Mouse (Mus musculus): ENCODE measurements around the gene Slamf6. TPM values are rescaled to one million over a fixed set of nuclear protein-coding genes. Genes with fewer than 3 reads are reported as not detected.

Slamf6 gene
- polyA plus RNA-seq, 1 experiment from 2014 or later, result not detected

GRCm38 (mm10) chr1:171982740-171983139 lies 65.4 kb downstream of the Slamf6 start:
- H3K4me2 ChIP-seq (ENCODE audit: low read length), result no peak overlapping the region
- H3K27ac ChIP-seq (ENCODE audit: low read length), result no peak overlapping the region
- H3K4me3 ChIP-seq (ENCODE audit: low read depth, low read length), result no peak overlapping the region
- H3K27me3 ChIP-seq (ENCODE audit: control insufficient read depth, insufficient read depth, low read depth, low read length), result no peaks in the 10 kb centered on the region
- no peak overlapping the region for H3K9ac ChIP-seq (ENCODE audit: low read depth, low read length)
- no peaks in the 10 kb centered on the region for H3K36me3 ChIP-seq (ENCODE audit: control insufficient read depth, insufficient read depth, low read length)
- 79% methylated on average over 4 of the region's 4 CpGs for WGBS
- H3K4me1 ChIP-seq (ENCODE audit: control insufficient read depth, insufficient read depth, low read length), result no peaks in the 10 kb centered on the region
- H3K9me3 ChIP-seq (replicated peaks; ENCODE audit: control insufficient read depth, low read length, poor library complexity, severe bottlenecking), result no peaks in the 10 kb centered on the region
- ATAC-seq, result no peak

DNA sequence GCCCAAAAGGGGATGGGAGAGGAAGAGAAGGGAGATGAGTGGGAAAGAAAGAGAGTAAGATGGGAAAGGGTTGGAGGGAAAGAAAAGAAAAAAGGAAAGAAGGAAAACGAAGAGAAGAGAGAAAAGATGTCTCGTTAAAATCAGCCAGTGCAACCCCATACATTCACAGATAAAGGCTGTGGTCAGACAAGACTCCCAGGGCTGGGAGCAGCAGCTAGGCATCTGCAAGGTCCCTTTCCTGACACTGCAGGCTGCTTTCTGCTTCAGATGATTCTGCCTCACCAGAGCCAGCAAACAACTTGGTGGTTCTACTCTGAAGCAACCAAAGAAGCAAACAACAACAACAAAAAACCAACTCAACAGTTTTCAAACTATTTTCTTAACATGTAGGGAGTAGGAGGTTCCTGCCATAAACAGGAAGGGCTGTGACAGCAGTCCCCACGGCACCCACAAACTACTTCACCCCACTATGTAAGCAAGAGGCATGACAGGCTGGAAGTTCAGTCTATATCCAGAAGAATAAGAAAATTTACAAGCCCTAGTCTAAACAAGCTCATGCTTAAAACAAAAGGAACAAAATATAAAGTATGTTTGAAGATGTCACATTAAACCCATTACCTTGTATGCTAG lies 66.2 kb downstream of the Slamf6 start:
- Histone ChIP-seq H3K4me2 (ENCODE audit: low read length) (no peak overlapping the region), H3K27me3 (ENCODE audit: control insufficient read depth, insufficient read depth, low read depth, low read length) (no peaks in the 10 kb centered on the region), H3K27ac (ENCODE audit: low read length) (no peak overlapping the region), H3K4me1 (ENCODE audit: control insufficient read depth, insufficient read depth, low read length) (no peaks in the 10 kb centered on the region), H3K9me3 (replicated peaks; ENCODE audit: control insufficient read depth, low read length, poor library complexity, severe bottlenecking) (0 out of 2 replicates have a peak, but pooled peaks cover 2% of the 10 kb centered on the region), H3K9ac (ENCODE audit: low read depth, low read length) (no peak overlapping the region), H3K4me3 (ENCODE audit: low read depth, low read length) (no peak overlapping the region), H3K36me3 (ENCODE audit: control insufficient read depth, insufficient read depth, low read length) (no peaks in the 10 kb centered on the region)
- 86% methylated on average over 3 of the region's 3 CpGs for WGBS
- no peak for ATAC-seq

GRCm38 (mm10) chr1:171984121-171984520 lies 66.8 kb downstream of the Slamf6 start:
- H3K36me3 ChIP-seq (ENCODE audit: control insufficient read depth, insufficient read depth, low read length), result no peaks in the 10 kb centered on the region
- 100% methylated on average over 1 of the region's 1 CpGs for WGBS
- H3K9ac ChIP-seq (ENCODE audit: low read depth, low read length), result no peak overlapping the region
- H3K4me3 ChIP-seq (ENCODE audit: low read depth, low read length), result no peak overlapping the region
- H3K27ac ChIP-seq (ENCODE audit: low read length), result no peak overlapping the region
- H3K9me3 ChIP-seq (replicated peaks; ENCODE audit: control insufficient read depth, low read length, poor library complexity, severe bottlenecking), result 0 out of 2 replicates have a peak, but pooled peaks cover 2% of the 10 kb centered on the region
- no peaks in the 10 kb centered on the region for H3K27me3 ChIP-seq (ENCODE audit: control insufficient read depth, insufficient read depth, low read depth, low read length)
- H3K4me1 ChIP-seq (ENCODE audit: control insufficient read depth, insufficient read depth, low read length), result no peaks in the 10 kb centered on the region
- no peak overlapping the region for H3K4me2 ChIP-seq (ENCODE audit: low read length)
- no peak for ATAC-seq

DNA sequence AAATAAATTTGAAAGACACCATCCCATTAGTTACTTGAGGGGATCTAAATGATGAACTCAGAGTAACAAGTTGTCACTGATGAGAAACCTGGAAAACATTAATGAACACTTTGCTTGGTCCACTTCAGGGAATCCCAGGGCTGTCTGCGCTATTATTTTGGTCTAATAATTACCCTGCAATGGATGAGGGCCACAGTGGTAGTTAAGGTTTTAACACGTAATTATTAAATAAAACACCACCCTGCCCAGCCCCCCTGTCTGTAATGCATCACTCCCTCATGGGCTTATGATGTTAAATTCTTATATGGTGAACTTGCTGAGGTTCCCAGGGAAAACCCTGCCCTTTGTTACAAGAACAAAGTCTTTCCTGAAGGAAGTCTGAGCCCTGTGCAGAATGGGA lies 74.6 kb downstream of the Slamf6 start:
- H3K27me3 ChIP-seq (ENCODE audit: control insufficient read depth, insufficient read depth, low read depth, low read length), result no peaks in the 10 kb centered on the region
- 0 out of 2 replicates have a peak, but pooled peaks cover 2% of the 10 kb centered on the region for H3K9me3 ChIP-seq (replicated peaks; ENCODE audit: control insufficient read depth, low read length, poor library complexity, severe bottlenecking)
- H3K36me3 ChIP-seq (ENCODE audit: control insufficient read depth, insufficient read depth, low read length), result no peaks in the 10 kb centered on the region
- 82% methylated on average over 2 of the region's 2 CpGs for WGBS
- no peak overlapping the region for H3K27ac ChIP-seq (ENCODE audit: low read length)
- no peak for ATAC-seq
- H3K9ac ChIP-seq (ENCODE audit: low read depth, low read length), result no peak overlapping the region
- H3K4me2 ChIP-seq (ENCODE audit: low read length), result no peak overlapping the region
- H3K4me1 ChIP-seq (ENCODE audit: control insufficient read depth, insufficient read depth, low read length), result no peaks in the 10 kb centered on the region
- H3K4me3 ChIP-seq (ENCODE audit: low read depth, low read length), result no peak overlapping the region

DNA sequence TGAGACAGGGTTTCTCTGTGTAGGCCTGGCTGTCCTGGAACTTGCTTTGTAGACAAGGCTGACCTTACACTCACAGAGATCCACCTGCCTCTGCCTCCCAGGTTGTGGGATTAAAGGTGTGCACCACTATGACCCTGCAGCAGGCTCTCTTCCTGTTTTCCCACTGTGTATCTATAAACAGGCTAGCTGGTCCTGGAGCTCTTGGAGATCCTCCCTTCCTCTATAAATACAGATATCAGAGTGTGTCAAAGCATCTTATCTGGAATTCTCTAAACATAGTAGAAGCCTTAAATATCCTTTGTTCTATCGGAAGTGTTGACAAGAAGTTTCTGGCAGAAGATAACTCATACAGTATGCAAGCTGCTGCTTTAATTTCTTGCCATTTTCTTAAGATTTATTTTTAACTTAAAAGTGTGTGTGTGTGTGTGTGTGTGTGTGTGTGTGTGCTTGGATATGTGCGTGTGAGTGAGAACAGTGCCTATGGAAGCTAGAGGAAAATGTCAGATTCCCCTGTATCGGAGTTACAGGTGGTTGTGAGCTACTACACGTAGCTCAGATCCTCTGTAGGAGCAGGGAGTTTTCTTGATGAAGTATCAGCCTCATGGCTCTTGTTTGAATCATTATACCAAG lies 75.7 kb downstream of the Slamf6 start:
- H3K9me3 ChIP-seq (replicated peaks; ENCODE audit: control insufficient read depth, low read length, poor library complexity, severe bottlenecking), result 0 out of 2 replicates have a peak, but pooled peaks cover 2% of the 10 kb centered on the region
- 84% methylated on average over 4 of the region's 4 CpGs for WGBS

DNA sequence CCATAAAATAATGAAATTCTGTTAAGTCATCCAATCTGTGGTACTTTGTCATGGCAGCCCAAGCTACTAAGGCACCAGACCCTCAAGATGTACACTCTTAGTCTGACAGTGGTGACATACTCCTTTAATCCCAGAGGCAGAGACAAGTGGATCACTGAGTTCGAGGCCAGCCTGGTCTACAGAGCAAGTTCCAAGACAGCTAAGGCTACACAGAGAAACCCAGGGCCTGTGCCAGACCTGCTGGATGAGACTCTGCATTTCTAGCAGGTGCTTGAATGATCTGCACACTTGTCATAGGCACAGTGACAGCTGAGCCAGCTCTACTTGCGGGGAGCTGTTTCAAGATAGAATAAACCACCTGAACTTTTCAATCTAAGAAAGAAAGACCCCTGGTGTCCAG lies 77.2 kb downstream of the Slamf6 start:
- Histone ChIP-seq H3K4me2 (ENCODE audit: low read length) (no peak overlapping the region), H3K4me1 (ENCODE audit: control insufficient read depth, insufficient read depth, low read length) (no peaks in the 10 kb centered on the region), H3K9me3 (replicated peaks; ENCODE audit: control insufficient read depth, low read length, poor library complexity, severe bottlenecking) (no peaks in the 10 kb centered on the region), H3K27me3 (ENCODE audit: control insufficient read depth, insufficient read depth, low read depth, low read length) (no peaks in the 10 kb centered on the region), H3K27ac (ENCODE audit: low read length) (no peak overlapping the region), H3K9ac (ENCODE audit: low read depth, low read length) (no peak overlapping the region), H3K4me3 (ENCODE audit: low read depth, low read length) (no peak overlapping the region), H3K36me3 (ENCODE audit: control insufficient read depth, insufficient read depth, low read length) (no peaks in the 10 kb centered on the region)
- WGBS, result 84% methylated on average over 2 of the region's 2 CpGs
- no peak for ATAC-seq

More for the DNA sequence above, 75.7 kb downstream of the Slamf6 start:
- H3K27me3 ChIP-seq (ENCODE audit: control insufficient read depth, insufficient read depth, low read depth, low read length), result no peaks in the 10 kb centered on the region
- no peaks in the 10 kb centered on the region for H3K4me1 ChIP-seq (ENCODE audit: control insufficient read depth, insufficient read depth, low read length)
- H3K27ac ChIP-seq (ENCODE audit: low read length), result no peak overlapping the region
- no peak for ATAC-seq
- no peak overlapping the region for H3K4me2 ChIP-seq (ENCODE audit: low read length)
- H3K4me3 ChIP-seq (ENCODE audit: low read depth, low read length), result no peak overlapping the region
- no peaks in the 10 kb centered on the region for H3K36me3 ChIP-seq (ENCODE audit: control insufficient read depth, insufficient read depth, low read length)
- no peak overlapping the region for H3K9ac ChIP-seq (ENCODE audit: low read depth, low read length)

DNA sequence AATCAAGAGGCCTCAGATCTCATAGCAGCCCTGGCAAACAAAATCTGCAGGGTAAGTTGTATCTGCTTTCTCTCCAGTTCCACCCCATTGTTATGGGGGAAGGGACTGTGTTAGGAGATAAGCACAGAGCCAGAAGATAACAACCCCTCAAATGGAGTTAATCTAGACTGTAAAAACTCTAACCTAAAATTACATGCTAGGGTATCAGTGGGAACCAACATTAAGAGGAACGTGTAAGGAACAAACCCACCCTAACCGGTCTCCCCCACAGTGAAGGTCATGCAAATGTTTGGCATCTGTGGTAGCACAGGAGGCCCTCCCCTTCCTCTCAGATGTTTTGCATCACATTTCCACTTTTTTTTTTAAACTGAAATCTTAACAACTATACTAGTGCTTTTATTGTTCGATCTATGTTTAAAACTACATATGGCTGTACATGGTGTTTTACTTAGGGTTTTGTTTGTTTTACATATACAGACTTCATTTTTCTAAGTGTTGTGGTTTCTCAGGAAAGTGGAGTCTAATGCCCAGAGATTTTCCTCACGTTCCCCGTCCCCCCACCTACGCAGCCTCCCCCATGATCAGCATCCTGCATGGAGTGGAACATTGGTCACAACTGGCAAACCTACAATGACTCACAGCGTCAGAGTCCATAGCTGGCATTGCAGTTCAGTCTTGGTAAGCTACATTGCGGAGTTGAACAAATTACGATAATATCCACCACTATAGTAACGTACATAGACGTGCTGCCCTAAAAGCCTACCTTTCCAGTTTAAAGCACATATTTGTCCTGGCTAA lies 77.8 kb downstream of the Slamf6 start:
- WGBS, result 89% methylated on average over 11 of the region's 11 CpGs
- Histone ChIP-seq H3K4me1 (ENCODE audit: control insufficient read depth, insufficient read depth, low read length) (no peaks in the 10 kb centered on the region), H3K27ac (ENCODE audit: low read length) (no peak overlapping the region), H3K36me3 (ENCODE audit: control insufficient read depth, insufficient read depth, low read length) (no peaks in the 10 kb centered on the region), H3K4me2 (ENCODE audit: low read length) (no peak overlapping the region), H3K9ac (ENCODE audit: low read depth, low read length) (no peak overlapping the region), H3K4me3 (ENCODE audit: low read depth, low read length) (no peak overlapping the region), H3K9me3 (replicated peaks; ENCODE audit: control insufficient read depth, low read length, poor library complexity, severe bottlenecking) (no peaks in the 10 kb centered on the region), H3K27me3 (ENCODE audit: control insufficient read depth, insufficient read depth, low read depth, low read length) (no peaks in the 10 kb centered on the region)
- no peak for ATAC-seq

GRCm38 (mm10) chr1:171996701-171997100 lies 79.4 kb downstream of the Slamf6 start:
- H3K9ac ChIP-seq (ENCODE audit: low read depth, low read length), result no peak overlapping the region
- 75% methylated on average over 7 of the region's 7 CpGs for WGBS
- ATAC-seq, result no peak

More at GRCm38 (mm10) chr1:171996701-171997100, 79.4 kb downstream of the Slamf6 start:
- Histone ChIP-seq H3K27me3 (ENCODE audit: control insufficient read depth, insufficient read depth, low read depth, low read length) (no peaks in the 10 kb centered on the region), H3K4me1 (ENCODE audit: control insufficient read depth, insufficient read depth, low read length) (peaks cover 6% of the 10 kb centered on the region), H3K4me3 (ENCODE audit: low read depth, low read length) (no peak overlapping the region), H3K4me2 (ENCODE audit: low read length) (no peak overlapping the region), H3K36me3 (ENCODE audit: control insufficient read depth, insufficient read depth, low read length) (no peaks in the 10 kb centered on the region), H3K9me3 (replicated peaks; ENCODE audit: control insufficient read depth, low read length, poor library complexity, severe bottlenecking) (no peaks in the 10 kb centered on the region), H3K27ac (ENCODE audit: low read length) (no peak overlapping the region)
